Mouse (Mus musculus) erythroblast, embryonic 14.5 days (primary cell): Measurements from ENCODE around the gene Sdhd.

Experiments
- GATA1 ChIP-seq: IDR thresholded peaks from 2 replicates; pipeline ENCODE4 v1.6.1; 2012; ENCODE audit warnings: low read length, inconsistent platforms, mixed read lengths
- TAL1 ChIP-seq: IDR thresholded peaks from 3 replicates; pipeline ENCODE4 v1.6.1; 2012; ENCODE audit warnings: low read length, inconsistent platforms, mixed read lengths

- no peak for TF ChIP-seq GATA1
- no peak for TF ChIP-seq TAL1
Observed at GRCm38 (mm10) chr9:50580370-50580769, 23.2 kb downstream of the Sdhd start.
